Mouse (Mus musculus) urinary bladder, adult 18-20 months (tissue): ENCODE results near the gene Cpne8.
"Not testable (repeated sequence)": the region's sequence is repeated elsewhere in the genome, so short reads cannot be mapped to it uniquely, and the experiment has no call there.

Experiments used
- DNase-seq, 2 experiments: peaks; one replicate each; pipeline ENCODE4 v3.0.0; 2022; ENCODE audit warnings: low spot score in 2 of 2, mixed read lengths in 2 of 2

Cpne8 gene

GRCm38 (mm10) chr15:90616116-90616798 lies 63.0 kb downstream of the Cpne8 start:
- DNase-seq: peak; percentile 35 to 51

- DNase-seq: not testable (repeated sequence)
Observed at GRCm38 (mm10) chr15:90610767-90611166, 68.5 kb downstream of the Cpne8 start.

- DNase-seq: no peak
Observed at GRCm38 (mm10) chr15:90609836-90610415, 69.3 kb downstream of the Cpne8 start.

- no peak for DNase-seq
Observed at GRCm38 (mm10) chr15:90608368-90608767, 70.9 kb downstream of the Cpne8 start.

DNA sequence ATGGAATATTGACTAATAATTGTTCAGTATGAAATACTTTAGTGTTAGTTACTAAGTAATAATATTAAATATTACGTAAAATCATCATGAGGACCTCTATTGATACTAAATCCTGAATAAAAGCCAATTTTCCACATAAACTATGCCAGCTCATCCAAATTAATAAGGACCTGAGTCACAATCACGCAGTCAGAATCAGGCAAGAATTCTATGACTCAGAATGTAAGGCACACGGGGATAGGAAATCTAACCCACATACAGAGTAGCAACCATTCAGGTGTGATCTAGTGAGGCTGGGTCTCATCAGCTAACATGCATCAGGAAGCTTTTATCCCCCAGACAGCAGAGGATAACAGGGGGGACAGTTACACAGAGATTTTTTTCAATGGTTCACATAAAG lies 72.1 kb downstream of the Cpne8 start:
- DNase-seq: no peak

DNA sequence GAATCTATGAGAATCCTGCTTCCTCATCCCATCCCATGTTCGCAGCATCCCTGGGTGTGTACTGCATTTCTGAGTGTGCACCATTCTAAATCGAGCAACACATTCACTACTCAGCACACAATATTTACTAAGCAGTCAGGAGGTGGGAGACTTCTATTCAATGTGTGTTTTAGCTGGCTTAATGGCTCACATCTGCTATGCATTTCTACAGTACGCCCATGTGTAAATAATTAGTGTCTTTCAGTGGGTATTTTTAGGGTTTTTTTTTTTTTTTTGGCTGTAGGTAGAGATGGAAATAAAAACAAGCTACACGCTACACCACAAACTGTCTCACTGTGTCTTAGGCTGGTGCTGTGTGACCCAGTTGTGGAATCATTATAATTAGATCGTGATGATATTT lies 75.6 kb downstream of the Cpne8 start:
- no peak for DNase-seq

- no peak for DNase-seq
Observed at GRCm38 (mm10) chr15:90597715-90598497, 81.3 kb downstream of the Cpne8 start.

- DNase-seq: no peak
Observed at GRCm38 (mm10) chr15:90595592-90595991, 83.6 kb downstream of the Cpne8 start.

DNA sequence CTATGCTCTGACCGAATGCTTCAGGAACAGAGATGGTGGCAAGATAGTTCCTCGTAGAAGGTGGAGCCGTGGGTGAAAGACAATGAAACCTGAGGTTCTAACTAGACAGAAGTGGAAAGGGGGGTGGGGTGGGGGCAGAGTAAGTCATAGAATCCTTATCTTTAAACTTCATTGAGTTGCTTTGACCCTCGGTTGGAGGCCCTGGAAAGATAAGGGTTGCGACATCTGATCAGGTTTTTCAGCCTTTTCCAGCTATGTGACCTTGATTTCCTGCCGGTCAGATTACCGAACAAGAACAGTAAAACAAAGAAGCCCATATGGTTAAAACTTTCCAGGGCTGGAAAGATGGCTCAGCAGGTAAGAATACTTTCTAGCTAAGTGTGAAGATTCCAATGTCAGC lies 89.6 kb downstream of the Cpne8 start:
- DNase-seq: peak; percentile 43 to 72

GRCm38 (mm10) chr15:90577402-90577801 lies 101.8 kb downstream of the Cpne8 start:
- DNase-seq: no peak

GRCm38 (mm10) chr15:90569246-90569645 lies 110.0 kb downstream of the Cpne8 start:
- DNase-seq: no peak

DNA sequence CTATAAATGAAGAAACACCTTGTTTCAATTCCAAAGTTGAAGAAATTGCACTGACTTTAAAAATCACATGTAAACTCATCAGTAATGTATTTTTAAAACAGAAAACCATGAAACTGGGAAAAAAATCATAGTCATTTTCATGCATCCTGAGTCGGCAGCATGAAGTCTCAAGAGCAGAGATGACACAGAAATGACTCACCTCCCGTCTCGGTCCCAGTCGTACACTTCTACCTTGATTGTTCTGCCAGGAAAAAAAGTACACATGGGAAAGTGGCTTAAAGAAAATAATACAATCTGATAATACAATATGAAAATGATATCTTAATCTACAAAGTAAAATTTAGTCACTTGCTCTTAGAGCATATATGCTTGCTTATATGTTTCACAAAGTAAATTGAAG lies 111.2 kb downstream of the Cpne8 start:
- no peak for DNase-seq

GRCm38 (mm10) chr15:90563996-90564395 lies 115.2 kb downstream of the Cpne8 start:
- no peak for DNase-seq

DNA sequence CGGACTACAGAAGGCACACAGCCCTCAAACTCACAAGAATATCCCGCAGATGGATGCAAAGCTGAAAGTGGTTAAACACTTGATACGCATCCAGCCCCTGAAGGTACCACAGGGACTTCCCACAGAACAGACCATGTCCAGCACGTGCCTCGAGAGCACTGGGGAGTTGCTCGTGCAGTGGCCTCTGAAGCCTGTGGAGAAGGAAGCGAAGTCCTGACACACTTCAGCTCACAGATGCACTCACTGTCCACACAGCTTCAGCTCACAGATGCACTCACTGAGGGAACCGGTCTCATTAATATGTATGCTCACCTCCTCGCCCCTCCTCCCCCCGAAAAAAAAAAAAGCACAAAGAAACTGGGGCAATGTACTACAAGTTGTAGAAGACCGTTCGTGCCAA lies 117.6 kb downstream of the Cpne8 start:
- no peak for DNase-seq

DNA sequence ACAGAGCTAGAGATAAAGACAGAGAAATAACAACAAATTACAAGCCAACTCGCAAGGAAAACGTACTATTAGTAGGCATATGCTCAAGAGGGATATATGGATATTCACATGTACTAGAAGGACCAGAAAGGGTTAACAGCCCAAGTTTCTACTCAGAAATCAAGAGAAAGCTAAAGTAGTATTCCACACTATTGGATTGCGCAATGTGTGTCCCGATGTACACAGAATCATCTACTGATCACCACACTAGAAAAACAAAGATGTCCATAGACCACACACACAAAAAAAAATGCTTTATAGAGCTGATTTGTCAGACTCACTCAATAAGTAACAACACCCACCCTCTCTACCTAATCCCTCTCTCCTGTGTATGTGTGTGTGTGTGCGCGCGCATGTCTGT lies 130.6 kb downstream of the Cpne8 start:
- no peak for DNase-seq

- DNase-seq: no peak
Observed at GRCm38 (mm10) chr15:90543447-90543846, 135.8 kb downstream of the Cpne8 start.

DNA sequence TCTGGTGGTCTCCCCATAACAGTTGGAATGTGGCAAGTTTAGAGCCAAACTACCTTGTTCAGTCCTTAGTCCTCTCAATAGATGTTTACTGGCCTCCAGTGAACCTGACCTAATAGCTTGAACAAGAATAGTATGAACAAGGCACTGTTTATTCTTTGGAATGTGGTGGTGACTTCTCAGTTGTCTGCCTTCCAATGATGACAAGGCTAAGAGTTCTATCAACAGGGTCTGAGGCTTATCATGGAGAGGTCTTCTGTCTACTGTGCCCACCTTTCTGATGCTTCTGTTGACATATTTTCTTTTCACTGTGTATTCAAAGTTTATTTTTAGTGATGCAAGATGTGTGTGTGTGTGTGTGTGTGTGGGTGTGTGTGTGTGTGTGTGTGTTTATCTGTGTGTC lies 137.1 kb downstream of the Cpne8 start:
- DNase-seq: no peak

DNA sequence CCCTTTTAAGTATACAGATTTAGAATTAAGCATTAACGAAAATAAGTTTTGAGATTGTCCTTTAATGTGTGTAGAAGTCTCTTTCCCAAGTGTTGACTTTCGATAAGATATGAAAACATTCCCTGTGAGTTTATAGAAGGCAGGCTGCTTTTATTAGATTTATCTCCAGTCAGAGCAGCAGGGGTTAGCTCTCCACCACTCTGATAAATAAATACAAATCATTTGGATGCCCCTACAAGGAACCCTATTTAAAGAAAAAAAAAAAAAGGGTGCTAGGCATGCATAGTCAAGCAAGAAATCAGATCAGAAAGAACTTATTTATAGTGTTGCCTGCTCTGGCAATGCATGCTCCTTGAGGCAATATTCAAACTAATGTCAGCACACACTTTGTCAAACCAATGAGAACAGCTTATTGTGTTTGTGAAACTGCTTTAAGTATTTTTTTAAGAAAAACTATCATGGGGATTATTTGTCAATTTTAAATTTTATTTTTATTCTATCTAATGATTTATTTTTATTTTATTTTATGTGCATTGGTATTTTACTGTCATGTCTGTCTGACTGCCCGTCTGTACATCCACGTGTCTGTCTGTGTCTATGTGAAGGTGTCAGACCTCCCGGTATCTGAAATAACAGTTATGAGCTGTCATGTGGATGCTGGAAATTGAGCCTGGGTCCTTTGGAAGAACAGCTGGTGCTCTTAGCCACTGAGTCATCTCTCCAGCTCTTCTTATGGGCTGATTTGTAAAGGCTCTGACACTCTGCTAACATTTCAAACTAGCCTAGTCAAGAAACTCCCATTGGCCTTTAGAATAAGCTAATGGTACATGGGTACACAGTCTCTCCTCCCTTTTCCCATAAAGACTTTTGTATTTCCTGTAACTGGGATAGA lies 142.7 kb downstream of the Cpne8 start:
- no peak for DNase-seq

DNA sequence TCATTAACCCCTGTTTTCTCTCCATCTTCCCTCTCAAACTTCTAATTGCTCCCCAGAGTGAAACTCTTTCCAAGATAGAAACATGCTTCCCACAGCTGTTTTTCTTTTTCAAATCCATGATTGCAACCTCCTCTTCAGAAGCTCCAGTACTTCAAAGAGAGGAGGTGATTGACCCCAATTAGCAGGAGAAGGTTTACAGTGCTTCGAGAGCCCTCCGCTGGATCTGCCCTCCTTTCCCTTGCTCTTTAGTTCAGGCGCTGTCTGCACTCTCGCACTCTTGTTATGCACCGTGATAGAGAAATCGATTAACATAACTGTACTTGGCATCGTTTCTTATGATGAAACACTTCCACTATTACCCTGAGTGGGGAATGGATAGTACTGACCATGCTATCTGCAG lies 143.5 kb downstream of the Cpne8 start:
- no peak for DNase-seq

DNA sequence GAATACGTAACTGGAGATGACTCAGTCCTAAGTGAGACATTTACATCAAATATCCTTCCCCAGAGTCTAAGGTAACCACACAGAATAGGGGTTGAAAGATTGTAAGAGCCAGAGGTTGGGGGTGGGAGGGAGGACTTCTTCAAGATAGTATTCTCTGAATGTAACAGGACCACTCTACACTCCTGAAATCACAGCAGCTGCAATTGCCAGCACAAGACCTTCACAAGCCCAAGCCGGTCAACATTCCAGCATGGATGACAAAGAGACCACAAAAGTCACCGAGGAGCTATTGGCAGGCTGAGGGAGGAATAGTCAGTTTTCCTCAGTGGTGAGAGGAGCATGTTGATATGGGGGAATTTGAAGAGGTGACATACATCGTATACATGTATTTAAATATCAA lies 166.5 kb downstream of the Cpne8 start:
- no peak for DNase-seq

DNA sequence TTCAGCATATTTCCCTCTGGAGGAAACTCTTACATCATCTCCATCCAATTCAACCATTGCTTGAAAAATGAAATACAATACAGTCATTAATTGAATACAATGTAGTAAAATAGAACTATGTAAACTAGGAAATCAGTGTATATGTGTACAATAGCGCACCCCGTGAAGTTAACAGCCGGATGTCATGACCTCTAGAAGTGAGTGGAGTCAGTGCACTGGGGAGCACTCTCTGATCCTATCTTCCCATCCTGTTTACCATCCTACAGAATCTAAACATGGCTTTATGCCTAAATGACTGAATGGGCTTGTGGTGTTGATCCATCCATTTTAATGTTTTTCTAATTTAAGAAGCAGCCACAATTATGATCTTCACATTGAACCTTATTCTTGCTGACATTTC lies 182.2 kb downstream of the Cpne8 start:
- no peak for DNase-seq

- no peak for DNase-seq
Observed at GRCm38 (mm10) chr15:90491558-90491957, 187.7 kb downstream of the Cpne8 start.
